Mouse (Mus musculus) stomach, embryonic 14.5 days (tissue): ENCODE results near the gene Nyap1. TPM values are rescaled to one million over a fixed set of nuclear protein-coding genes. Genes with fewer than 3 reads are reported as not detected.

Experiments
- ATAC-seq: fragments of 200-750 bp; cut with Nextera tagmentation; 2 replicates; pipeline ENCODE4 v1.8.0; 2017; ENCODE audit warnings: low read depth, moderate TSS enrichment; ENCODE audit not compliant: insufficient number of reproducible peaks, insufficient read depth, low FRiP score
- H3K27ac ChIP-seq: fragments of 300-500 bp; sonication (generic); 2 replicates; pipeline ENCODE4 v1.5.1; 2014; ENCODE audit warnings: mild to moderate bottlenecking, low read length, moderate library complexity, mixed read lengths
- H3K27me3 ChIP-seq: fragments of 300-500 bp; sonication (generic); 2 replicates; pipeline ENCODE4 v1.6.1; 2014; ENCODE audit warnings: low read length, control low read depth, mixed read lengths; ENCODE audit not compliant: control insufficient read depth, insufficient read depth
- H3K36me3 ChIP-seq: fragments of 300-500 bp; sonication (generic); 2 replicates; pipeline ENCODE4 v1.6.1; 2014; ENCODE audit warnings: mild to moderate bottlenecking, control low read depth, low read length, moderate library complexity, mixed read lengths; ENCODE audit not compliant: control insufficient read depth, insufficient read depth
- H3K4me1 ChIP-seq: fragments of 300-500 bp; sonication (generic); 2 replicates; pipeline ENCODE4 v1.6.1; 2014; ENCODE audit warnings: low read length, control low read depth, mixed read lengths; ENCODE audit not compliant: control insufficient read depth, insufficient read depth
- H3K4me2 ChIP-seq: fragments of 300-500 bp; sonication (generic); replicated peaks from 2 replicates; pipeline ENCODE4 v1.6.1; 2014; ENCODE audit warnings: low read depth, low read length, control low read depth
- H3K4me3 ChIP-seq: fragments of 300-500 bp; sonication (generic); 2 replicates; pipeline ENCODE4 v1.5.1; 2014; ENCODE audit warnings: low read depth, low read length, control low read depth
- H3K9ac ChIP-seq: fragments of 300-500 bp; sonication (generic); replicated peaks from 2 replicates; pipeline ENCODE4 v1.6.1; 2014; ENCODE audit warnings: low read depth, mild to moderate bottlenecking, control low read depth, low read length, moderate library complexity, mixed read lengths
- H3K9me3 ChIP-seq: fragments of 300-500 bp; sonication (generic); 2 replicates; pipeline ENCODE4 v1.6.1; 2016; ENCODE audit warnings: low read depth, low read length, control low read depth; ENCODE audit not compliant: control insufficient read depth
- WGBS: fragments of 180-500 bp; shearing (Covaris S2); extraction: QIAGEN DNeasy Blood & Tissue Kit; methylation state at CpG from one replicate; pipeline ENCODE4 v1.1.7; 2014; 5-methylcytosine and 5-hydroxymethylcytosine counted together
- polyA plus RNA-seq: library from polyadenylated mRNA; unstranded; fragments of >200 nt; fragmentation: Nextera tagmentation; extraction: Ambion mirVana; gene quantifications from 2 replicates; pipeline ENCODE4 v1.2.1, GENCODE M21; 2014

Nyap1 gene
- polyA plus RNA-seq, 1 experiment from 2014 or later, result 1.0 TPM

- Histone ChIP-seq H3K27me3 (no peaks in the 10 kb centered on the region), H3K4me2 (peak overlapping the region; percentile 90), H3K4me3 (peak overlapping the region; percentile 84), H3K9ac (no peak overlapping the region), H3K36me3 (peaks cover 29% of the 10 kb centered on the region), H3K4me1 (peaks cover 23% of the 10 kb centered on the region), H3K27ac (peak overlapping the region; percentile 58; the same call in 1 of the 2 replicates), H3K9me3 (no peaks in the 10 kb centered on the region)
- ATAC-seq, result no peak
- WGBS, result 52% methylated on average over 6 of the region's 6 CpGs
These were observed 7.9 kb upstream of the Nyap1 start for GRCm38 (mm10) chr5:137749196-137749836.

DNA sequence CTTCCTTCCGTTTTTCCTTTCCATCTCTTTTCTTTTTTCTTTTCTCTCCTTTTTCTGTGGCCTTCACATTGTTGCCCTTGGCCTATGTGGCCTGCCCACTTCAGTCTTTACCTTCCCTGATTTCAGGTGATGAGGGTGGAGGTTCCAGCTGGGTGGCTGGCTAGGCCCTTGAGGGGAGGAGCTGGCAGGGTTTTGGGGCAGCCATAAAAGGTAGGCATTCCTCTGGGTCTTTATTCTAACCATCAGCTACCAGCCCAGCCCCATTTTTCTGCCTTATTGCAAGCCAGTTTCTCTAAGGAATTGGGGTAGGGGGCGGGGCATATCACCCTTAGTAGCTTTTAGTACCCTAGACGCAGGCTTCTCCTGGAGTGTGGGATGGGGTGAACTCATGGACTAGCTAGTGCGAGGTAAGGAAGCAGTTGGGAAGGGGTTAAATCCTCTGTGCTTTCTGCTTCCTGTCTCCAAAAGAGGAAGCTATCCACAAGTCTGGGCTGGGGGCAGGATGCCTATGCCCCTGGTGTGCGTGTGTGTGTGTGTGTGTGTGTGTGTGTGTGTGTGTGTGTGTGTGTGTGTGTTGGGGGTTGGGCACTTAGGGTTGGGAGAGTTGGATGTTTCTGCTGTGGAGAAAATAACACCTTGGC, 6.8 kb upstream of the Nyap1 start:
- no peaks in the 10 kb centered on the region for H3K9me3 ChIP-seq
- ATAC-seq, result no peak
- peak overlapping the region; percentile 58; the same call in 1 of the 2 replicates for H3K27ac ChIP-seq
- WGBS, result 27% methylated on average over 5 of the region's 5 CpGs
- no peak overlapping the region for H3K9ac ChIP-seq
- H3K27me3 ChIP-seq, result no peaks in the 10 kb centered on the region
- H3K4me2 ChIP-seq, result peak overlapping the region; percentile 90
- peaks cover 21% of the 10 kb centered on the region for H3K36me3 ChIP-seq
- H3K4me3 ChIP-seq, result peak overlapping the region; percentile 84
- peaks cover 23% of the 10 kb centered on the region for H3K4me1 ChIP-seq

DNA sequence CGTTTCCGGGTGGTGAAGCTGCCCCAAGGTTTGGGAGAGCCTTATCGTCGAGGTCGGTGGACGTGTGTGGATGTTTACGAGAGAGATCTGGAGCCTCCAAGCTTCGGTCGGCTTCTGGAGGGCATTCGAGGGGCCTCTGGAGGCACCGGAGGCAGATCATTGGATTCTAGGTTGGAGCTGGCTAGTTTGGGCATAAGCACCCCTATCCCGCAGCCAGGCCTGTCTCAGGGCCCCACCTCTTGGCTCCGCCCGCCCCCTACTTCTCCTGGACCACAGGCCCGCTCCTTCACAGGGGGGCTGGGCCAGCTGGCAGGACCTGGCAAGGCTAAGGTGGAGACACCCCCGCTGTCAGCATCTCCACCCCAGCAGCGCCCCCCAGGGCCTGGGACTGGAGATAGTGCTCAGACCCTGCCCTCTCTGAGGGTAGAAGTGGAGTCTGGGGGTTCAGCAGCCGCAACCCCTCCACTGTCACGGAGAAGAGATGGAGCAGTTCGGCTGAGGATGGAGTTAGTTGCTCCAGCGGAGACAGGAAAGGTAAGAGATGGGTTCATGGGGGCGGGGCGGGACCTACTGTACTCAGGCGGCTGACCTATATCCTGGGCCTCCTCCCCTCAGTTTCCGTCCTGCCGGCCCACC, 6.0 kb upstream of the Nyap1 start:
- WGBS, result 2% methylated on average over 26 of the region's 26 CpGs
- H3K27me3 ChIP-seq, result no peaks in the 10 kb centered on the region
- ATAC-seq, result no peak

GRCm38 (mm10) chr5:137746851-137747325, 5.5 kb upstream of the Nyap1 start:
- Histone ChIP-seq H3K4me1 (peaks cover 23% of the 10 kb centered on the region), H3K36me3 (peaks cover 13% of the 10 kb centered on the region), H3K4me2 (peak overlapping the region; percentile 90), H3K27ac (peak overlapping the region; percentile 97), H3K27me3 (no peaks in the 10 kb centered on the region), H3K9ac (peak overlapping the region; percentile 86), H3K4me3 (peak overlapping the region; percentile 84), H3K9me3 (no peaks in the 10 kb centered on the region)
- no peak for ATAC-seq
- 1% methylated on average over 16 of the region's 16 CpGs for WGBS

More for the DNA sequence above, 6.0 kb upstream of the Nyap1 start:
- Histone ChIP-seq H3K9ac (peak overlapping the region; percentile 86), H3K4me1 (peaks cover 23% of the 10 kb centered on the region), H3K27ac (peak overlapping the region; percentile 97), H3K36me3 (peaks cover 16% of the 10 kb centered on the region), H3K9me3 (no peaks in the 10 kb centered on the region), H3K4me2 (peak overlapping the region; percentile 90), H3K4me3 (peak overlapping the region; percentile 84)

DNA sequence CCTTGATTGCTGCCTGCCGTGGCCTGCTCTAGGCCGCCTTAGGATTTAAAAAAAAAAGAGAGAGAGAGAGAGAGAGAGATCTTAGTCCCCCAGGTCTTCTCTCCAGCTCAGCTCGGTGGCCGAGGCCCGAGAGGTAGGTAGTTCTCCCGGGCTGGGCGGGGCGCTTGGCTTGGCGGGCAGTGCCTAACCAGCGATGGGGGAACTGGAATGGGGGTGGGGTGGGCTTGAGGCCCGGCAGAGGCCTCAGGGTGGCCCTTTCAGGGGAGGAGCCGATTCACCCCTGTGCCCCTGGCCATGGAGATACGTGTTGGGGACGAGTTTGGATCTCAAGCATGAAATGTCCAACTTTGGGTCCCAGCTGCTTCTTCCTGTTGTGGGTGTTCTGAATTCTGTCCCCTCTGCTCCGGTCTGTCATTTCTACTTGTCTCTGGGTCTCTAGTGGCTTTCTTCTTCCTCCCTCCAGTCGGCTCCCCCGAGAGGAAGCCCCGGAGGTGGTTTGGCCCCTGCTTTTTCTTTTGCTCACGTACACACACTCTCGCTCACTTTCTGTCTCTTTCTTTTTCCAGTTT, 5.0 kb upstream of the Nyap1 start:
- peak; percentile 43 for ATAC-seq
- WGBS, result under 1% methylated on average over 20 of the region's 20 CpGs
- Histone ChIP-seq H3K9ac (peak overlapping the region; percentile 86), H3K27ac (peak overlapping the region; percentile 97), H3K4me1 (peaks cover 23% of the 10 kb centered on the region), H3K27me3 (no peaks in the 10 kb centered on the region), H3K36me3 (peaks cover 8% of the 10 kb centered on the region), H3K4me2 (peak overlapping the region; percentile 90), H3K9me3 (no peaks in the 10 kb centered on the region), H3K4me3 (peak overlapping the region; percentile 84)

DNA sequence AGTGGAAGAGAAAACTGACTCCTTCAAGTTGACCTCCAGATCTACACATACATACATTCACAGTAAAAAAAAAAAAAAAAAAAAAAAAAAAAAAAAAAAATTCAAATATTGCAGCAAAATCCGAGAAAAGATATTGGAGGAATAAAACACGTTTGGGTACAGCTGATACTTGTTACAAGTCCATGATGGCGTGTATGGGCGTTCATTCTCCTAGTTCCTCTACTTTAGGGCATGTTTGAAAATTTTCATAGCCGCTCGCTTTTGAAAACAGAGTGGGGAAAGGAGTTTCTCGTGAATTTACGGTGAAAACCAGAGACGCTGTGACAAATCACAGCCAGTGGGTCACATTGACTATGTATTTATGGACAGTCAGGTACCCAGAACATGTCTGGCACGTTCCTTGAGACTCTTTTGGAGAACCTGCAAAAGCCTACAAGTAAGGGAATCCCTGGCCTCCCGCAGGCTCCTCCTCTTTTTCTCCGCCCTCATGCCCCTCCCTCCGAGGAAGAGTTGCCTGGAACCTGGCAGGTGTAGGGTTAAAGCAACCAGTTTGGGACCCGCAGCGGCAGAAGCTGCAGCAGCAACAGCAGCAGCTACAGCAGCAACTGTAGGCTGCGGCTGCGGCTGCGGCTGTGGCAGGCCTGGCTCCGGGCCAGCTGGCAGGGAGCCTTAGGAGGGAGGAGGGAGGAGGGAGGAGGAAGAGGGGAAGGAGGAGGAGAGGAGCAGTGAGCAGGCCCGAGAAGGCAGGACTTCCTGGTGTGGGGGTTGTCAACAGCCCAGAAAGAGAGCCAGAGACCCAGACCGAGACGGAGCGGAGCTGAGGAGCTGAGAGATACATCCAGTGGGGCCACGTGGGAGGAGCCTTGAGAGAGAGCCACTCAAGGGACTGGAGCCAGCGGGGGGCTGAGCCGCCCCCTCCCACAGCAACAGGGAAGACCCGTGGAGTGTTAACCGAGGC, 4.1 kb upstream of the Nyap1 start, which contains the start of gene Tsc22d4:
Gene Tsc22d4, plus strand, starts transcription at position 517 of the 958 bp plus-strand sequence.
- peak; percentile 86 for ATAC-seq
- Histone ChIP-seq H3K4me1 (peaks cover 23% of the 10 kb centered on the region), H3K27ac (peak within 1 kb of the TSS; percentile 97), H3K27me3 (no peaks in the 10 kb centered on the region), H3K4me2 (peak within 1 kb of the TSS; percentile 90), H3K4me3 (peak within 1 kb of the TSS; percentile 84), H3K36me3 (no peaks in the 10 kb centered on the region), H3K9me3 (no peaks in the 10 kb centered on the region), H3K9ac (peak within 1 kb of the TSS; percentile 86)
- WGBS, result 2% methylated on average over 28 of the region's 28 CpGs

GRCm38 (mm10) chr5:137744197-137744596, 2.8 kb upstream of the Nyap1 start:
- ATAC-seq, result no peak
- peaks cover 28% of the 10 kb centered on the region for H3K4me1 ChIP-seq

More at GRCm38 (mm10) chr5:137744197-137744596, 2.8 kb upstream of the Nyap1 start:
- H3K27me3 ChIP-seq, result no peaks in the 10 kb centered on the region
- H3K9ac ChIP-seq, result no peak overlapping the region
- no peaks in the 10 kb centered on the region for H3K9me3 ChIP-seq
- no peak overlapping the region for H3K4me3 ChIP-seq
- 88% methylated on average over 6 of the region's 7 CpGs for WGBS
- no peak overlapping the region for H3K4me2 ChIP-seq
- H3K36me3 ChIP-seq, result no peaks in the 10 kb centered on the region
- H3K27ac ChIP-seq, result no peak overlapping the region
